Comparison of ENCODE assay signal across 9 mouse cellular contexts in the genomic region with DNA sequence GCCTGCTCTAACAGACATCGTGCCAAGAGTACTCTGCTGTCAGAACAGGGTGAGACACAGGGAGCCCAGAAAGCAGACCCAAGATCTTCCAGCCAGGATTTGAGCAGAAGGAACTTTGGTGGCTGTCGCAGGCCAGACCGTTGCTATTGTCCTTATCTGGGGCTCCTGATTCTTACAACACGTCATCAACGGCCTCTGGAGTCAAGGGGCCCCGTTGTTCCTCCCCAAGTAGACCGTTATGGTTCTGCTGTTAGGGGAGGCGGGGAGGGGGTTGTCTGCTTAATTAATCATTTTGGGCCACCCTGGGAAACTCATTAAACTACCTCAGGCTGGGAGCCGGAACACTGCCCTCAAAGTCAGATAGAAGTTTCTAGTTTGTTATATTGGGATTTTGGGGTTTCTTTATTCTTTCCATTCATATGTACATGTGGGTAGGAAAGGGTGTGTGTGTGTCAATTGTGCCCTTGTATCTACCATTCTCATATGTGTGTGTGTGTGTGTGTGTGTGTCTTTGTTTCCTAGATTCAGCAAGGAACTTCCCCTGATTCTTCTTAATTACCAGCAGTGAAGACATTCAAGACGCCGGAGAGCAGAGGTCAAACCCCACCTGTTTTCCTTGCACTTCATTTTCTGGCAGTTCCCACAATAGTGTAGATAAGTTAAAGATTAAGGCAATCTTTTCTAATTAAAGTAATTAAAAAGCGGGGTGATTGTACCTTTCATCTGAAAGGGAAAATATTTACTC.
DNase-seq lines count a peak whose midpoint lies in the region; ATAC-seq and TF ChIP-seq lines count a peak whose summit lies in the region.
"Had no signal": no experiment of that assay in that cellular context is flagged by ENCODE, and none has a peak within 500 bp of the region (broad histone marks: within the 10 kb centered on the region; RNA-seq: fewer than 3 reads in every experiment).

No protein-coding gene starts in this region.

- no peak overlapping the region for H3K4me2 ChIP-seq in heart, embryonic 15.5 days
- no peak overlapping the region for H3K4me2 ChIP-seq in limb, embryonic 12.5 days
- H3K4me2 ChIP-seq: neural tube, embryonic 12.5 days had no signal

- DNase-seq in G1E (ENCODE audit: low spot score), result peak; percentile 77
- no peak for DNase-seq in frontal cortex, postnatal 14 days (ENCODE audit: low spot score in 2 of 2)
- no peak for DNase-seq in embryo, embryonic 10 days (ENCODE audit: low spot score)
- no peak for DNase-seq in right cerebral cortex, postnatal 4 days
- DNase-seq in lung, postnatal 14 days, result no peak

- TF ChIP-seq CTCF in E14TG2a.4 (conservative IDR thresholded peaks at IDR 0.05; ENCODE audit: low read length), result no peak
- no peak for TF ChIP-seq CTCF in G1E (IDR thresholded peaks at IDR 0.05; ENCODE audit: low read depth, low read length)

- H3K9me3 ChIP-seq in E14TG2a.4 (ENCODE audit: low read length), result no peaks in the 10 kb centered on the region
- no peaks in the 10 kb centered on the region for H3K9me3 ChIP-seq in G1E (replicated peaks)
- H3K9me3 ChIP-seq in heart, embryonic 15.5 days (replicated peaks), result no peaks in the 10 kb centered on the region
- H3K9me3 ChIP-seq in limb, embryonic 12.5 days, result no peaks in the 10 kb centered on the region
- H3K9me3 ChIP-seq: neural tube, embryonic 12.5 days had no signal

- H3K4me1 ChIP-seq in E14TG2a.4 (replicated peaks; ENCODE audit: low read depth, low read length) (peaks cover 77% of the 10 kb centered on the region), G1E (ENCODE audit: insufficient read depth, low read depth, low read length) (peaks cover 93% of the 10 kb centered on the region)
- H3K4me1 ChIP-seq in heart, embryonic 15.5 days (replicated peaks), result peaks cover 71% of the 10 kb centered on the region
- peaks cover 89% of the 10 kb centered on the region for H3K4me1 ChIP-seq in limb, embryonic 12.5 days (replicated peaks)

- H3K9ac ChIP-seq in heart, embryonic 15.5 days, result 0 out of 2 replicates have a peak overlapping the region, but pooled peaks have one; percentile 0
- no peak overlapping the region; the same call in 1 of the 2 replicates for H3K9ac ChIP-seq in limb, embryonic 12.5 days (replicated peaks)
- H3K9ac ChIP-seq: neural tube, embryonic 12.5 days had no signal

- peak overlapping the region; percentile 51 for H3K27ac ChIP-seq in heart, embryonic 15.5 days
- H3K27ac ChIP-seq in limb, embryonic 12.5 days, result peak overlapping the region; percentile 96
- H3K27ac ChIP-seq: neural tube, embryonic 12.5 days had no signal

- H3K4me3 ChIP-seq in E14TG2a.4 (replicated peaks; ENCODE audit: low read length) (peak overlapping the region; percentile 61), G1E (ENCODE audit: low read depth, low read length) (peak overlapping the region; percentile 70)
- H3K4me3 ChIP-seq in heart, embryonic 15.5 days, result no peak overlapping the region
- H3K4me3 ChIP-seq in limb, embryonic 12.5 days (replicated peaks), result no peak overlapping the region
- H3K4me3 ChIP-seq: neural tube, embryonic 12.5 days had no signal

- WGBS in heart, embryonic 15.5 days, result 37% methylated on average over 12 of the region's 12 CpGs
- 24% methylated on average over 12 of the region's 12 CpGs for WGBS in limb, embryonic 12.5 days

- H3K27me3 ChIP-seq in E14TG2a.4 (ENCODE audit: insufficient read depth, low read length) (peaks cover 17% of the 10 kb centered on the region), G1E (ENCODE audit: insufficient read depth, low read length) (no peaks in the 10 kb centered on the region)
- no peaks in the 10 kb centered on the region for H3K27me3 ChIP-seq in heart, embryonic 15.5 days
- H3K27me3 ChIP-seq in limb, embryonic 12.5 days, result no peaks in the 10 kb centered on the region
- H3K27me3 ChIP-seq: neural tube, embryonic 12.5 days had no signal

- peak; percentile 84 for ATAC-seq in G1E (ENCODE audit: extremely low read depth, insufficient number of reproducible peaks, low FRiP score, poor library complexity, severe bottlenecking)
- 0 out of 2 replicates have a peak, but pooled peaks have one; percentile 14 for ATAC-seq in heart, embryonic 15.5 days (replicated peaks; ENCODE audit: insufficient number of reproducible peaks, insufficient read depth, low FRiP score, low read depth)
- ATAC-seq in limb, embryonic 12.5 days (ENCODE audit: insufficient number of reproducible peaks, insufficient read depth, low FRiP score, low TSS enrichment, low read depth), result no peak

- no peaks in the 10 kb centered on the region for H3K36me3 ChIP-seq in E14TG2a.4 (ENCODE audit: insufficient read depth, low read length)
- H3K36me3 ChIP-seq in G1E (replicated peaks), result peaks cover 19% of the 10 kb centered on the region
- H3K36me3 ChIP-seq in heart, embryonic 15.5 days, result no peaks in the 10 kb centered on the region
- no peaks in the 10 kb centered on the region for H3K36me3 ChIP-seq in limb, embryonic 12.5 days
- H3K36me3 ChIP-seq: neural tube, embryonic 12.5 days had no signal

Comparison
In these comparisons a context has a peak if more than half of its experiments do, and no peak if none do; other contexts are left out.
1. H3K4me3 ChIP-seq: peak in E14TG2a.4 (single experiment) and G1E (single experiment); none in heart, embryonic 15.5 days (single experiment) and limb, embryonic 12.5 days (single experiment).